Mouse (Mus musculus): Measurements from ENCODE around the gene Saal1. TPM values are rescaled to one million over a fixed set of nuclear protein-coding genes. Genes with fewer than 3 reads are reported as not detected.

The Saal1 gene
- polyA plus RNA-seq, 1 experiment from 2014 or later: 24.3 TPM

DNA sequence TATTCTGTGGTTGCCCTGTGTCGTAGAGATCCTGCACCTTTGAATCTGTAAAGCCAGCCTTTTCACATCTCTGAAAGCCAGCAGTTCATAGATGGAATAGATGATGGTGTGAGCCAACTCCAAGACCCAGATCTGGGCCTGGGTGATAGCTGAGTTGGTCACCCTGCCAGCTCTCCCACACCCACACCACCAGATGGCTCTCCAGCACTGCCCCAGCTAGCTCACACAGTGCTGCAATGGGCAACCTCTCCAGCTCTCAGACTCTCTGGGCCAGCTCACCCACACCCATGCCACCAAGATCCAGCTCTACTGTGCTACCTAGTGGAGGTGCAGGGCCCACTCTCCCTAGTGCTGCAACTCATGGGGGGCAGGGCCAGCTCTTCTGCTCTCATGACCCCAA, 67.3 kb downstream of the Saal1 start:
- no peak overlapping the region for H3K4me2 ChIP-seq (replicated peaks)
- no peak overlapping the region for H3K27ac ChIP-seq
- H3K9me3 ChIP-seq: no peaks in the 10 kb centered on the region
- no peak overlapping the region for H3K9ac ChIP-seq
- H3K4me1 ChIP-seq: peaks cover 7% of the 10 kb centered on the region
- no peak for ATAC-seq (ENCODE audit: low FRiP score, low read depth)
- H3K27me3 ChIP-seq (replicated peaks): no peaks in the 10 kb centered on the region
- H3K4me3 ChIP-seq: no peak overlapping the region
- WGBS: 94% methylated on average over 1 of the region's 1 CpGs
- H3K36me3 ChIP-seq: no peaks in the 10 kb centered on the region

DNA sequence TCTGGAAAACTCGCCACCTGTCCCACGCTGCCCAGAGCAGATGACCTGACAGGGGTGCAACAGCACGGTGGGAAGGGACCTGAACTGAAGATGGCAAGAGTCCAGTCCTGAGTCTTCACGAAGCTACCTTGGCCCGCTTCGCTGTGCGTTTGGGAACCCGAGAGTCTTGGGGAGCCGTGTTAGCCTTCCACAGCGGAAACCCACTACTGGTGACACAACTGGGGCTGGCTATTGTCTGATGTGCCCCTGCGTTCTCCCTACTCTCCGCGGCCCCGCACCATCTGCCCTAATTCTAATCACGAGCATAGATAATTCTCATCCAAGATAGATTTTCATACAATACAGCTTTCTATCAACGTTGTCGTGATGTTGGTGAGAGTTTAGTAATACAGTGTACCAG, 70.4 kb downstream of the Saal1 start:
- no peak overlapping the region for H3K27ac ChIP-seq
- no peaks in the 10 kb centered on the region for H3K9me3 ChIP-seq
- H3K36me3 ChIP-seq: no peaks in the 10 kb centered on the region
- ATAC-seq (ENCODE audit: low FRiP score, low read depth): no peak; the same call in 1 of the 2 replicates
- peak overlapping the region; percentile 84 for H3K4me2 ChIP-seq (replicated peaks)
- WGBS: 18% methylated on average over 17 of the region's 17 CpGs
- peak overlapping the region; percentile 60 for H3K4me3 ChIP-seq
- H3K9ac ChIP-seq: peak overlapping the region; percentile 67
- H3K27me3 ChIP-seq (replicated peaks): no peaks in the 10 kb centered on the region
- peaks cover 9% of the 10 kb centered on the region for H3K4me1 ChIP-seq

DNA sequence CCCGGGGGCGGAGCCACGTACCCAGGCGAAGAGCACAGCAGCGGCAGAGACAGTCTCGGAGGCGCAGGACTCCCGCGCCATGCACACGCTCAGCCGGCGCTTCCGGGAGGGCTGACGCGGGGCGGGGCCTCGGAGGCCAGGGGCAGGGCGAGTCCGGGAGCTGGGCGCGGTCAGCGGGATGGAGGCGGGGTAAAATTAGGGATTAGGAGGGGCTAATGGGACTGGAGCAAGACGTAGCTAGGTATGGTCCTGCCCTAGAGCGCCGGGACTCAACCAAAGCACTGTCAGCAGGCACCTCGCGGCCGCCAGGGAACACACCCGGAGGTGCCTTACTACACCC, 70.8 kb downstream of the Saal1 start, which contains the start of gene Sergef:
TSS of gene Sergef (minus strand) at position 116 of the 340 bp plus-strand sequence.
- Histone ChIP-seq H3K27ac (peak within 1 kb of the TSS; percentile 37; the same call in 1 of the 2 replicates), H3K4me1 (peaks cover 9% of the 10 kb centered on the region), H3K27me3 (replicated peaks) (no peaks in the 10 kb centered on the region), H3K9me3 (no peaks in the 10 kb centered on the region), H3K4me2 (replicated peaks) (peak within 1 kb of the TSS; percentile 84), H3K36me3 (no peaks in the 10 kb centered on the region), H3K9ac (peak within 1 kb of the TSS; percentile 67), H3K4me3 (peak within 1 kb of the TSS; percentile 60)
- peak; percentile 96 for ATAC-seq (ENCODE audit: low FRiP score, low read depth)
- WGBS: under 1% methylated on average over 30 of the region's 30 CpGs

DNA sequence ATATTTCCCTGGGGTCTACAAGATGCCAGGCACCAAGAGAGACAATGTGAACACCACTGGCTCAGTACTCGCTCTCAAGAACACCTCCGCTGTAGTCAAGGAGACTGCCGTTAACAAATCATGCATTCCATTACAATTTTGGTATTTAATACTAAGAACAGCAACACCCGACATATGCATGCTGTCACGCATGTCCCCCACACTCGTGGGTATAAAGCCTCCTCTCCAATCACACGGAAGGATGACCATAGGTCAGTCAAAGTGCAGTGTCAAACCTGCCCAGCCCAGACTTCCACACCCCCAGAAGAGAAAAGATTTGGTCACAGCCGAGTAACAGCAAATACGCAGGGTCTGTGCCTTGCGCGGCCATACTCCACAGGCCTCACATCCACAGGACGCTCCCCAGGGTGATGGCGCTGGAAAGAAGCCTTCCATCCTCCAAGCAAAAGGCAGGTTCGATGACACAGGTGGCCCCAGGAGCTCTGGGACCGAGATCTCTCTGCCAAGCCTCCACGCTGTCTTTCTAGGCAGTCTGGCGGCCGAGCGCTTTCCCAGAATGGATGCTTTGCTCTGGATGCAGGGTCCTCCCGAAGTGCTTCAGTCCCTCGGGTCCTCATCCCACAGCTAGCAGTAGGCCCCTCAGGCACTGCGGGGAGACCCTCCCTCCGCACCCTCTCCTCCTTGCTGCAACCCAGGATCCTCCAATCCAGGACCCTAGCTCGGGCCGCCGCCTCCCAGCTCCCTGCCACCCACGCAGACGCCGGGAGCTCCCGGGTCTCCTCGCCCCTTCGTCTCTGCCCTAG, 71.4 kb downstream of the Saal1 start:
- H3K4me3 ChIP-seq: peak overlapping the region; percentile 60
- H3K4me2 ChIP-seq (replicated peaks): peak overlapping the region; percentile 84
- ATAC-seq (ENCODE audit: low FRiP score, low read depth): peak; percentile 53
- no peaks in the 10 kb centered on the region for H3K36me3 ChIP-seq
- peak overlapping the region; percentile 37; the same call in 1 of the 2 replicates for H3K27ac ChIP-seq
- H3K4me1 ChIP-seq: peaks cover 9% of the 10 kb centered on the region
- H3K9ac ChIP-seq: peak overlapping the region; percentile 67
- H3K9me3 ChIP-seq: no peaks in the 10 kb centered on the region
- 11% methylated on average over 32 of the region's 32 CpGs for WGBS
- H3K27me3 ChIP-seq (replicated peaks): no peaks in the 10 kb centered on the region

Other genes starting within 250 kb of the Saal1 start
- gene Sergef, start 70.9 kb downstream of the Saal1 start, polyA plus RNA-seq (2016; fragmentation: Nextera tagmentation; extraction: Ambion mirVana): 21.1 and 24.4 TPM in 2 replicates
- gene Tph1, start 38.1 kb downstream of the Saal1 start, polyA plus RNA-seq (2016; fragmentation: Nextera tagmentation; extraction: Ambion mirVana): 0.93 and 1.7 TPM in 2 replicates
- gene Saa3, start 5.0 kb upstream of the Saal1 start, polyA plus RNA-seq (2016; fragmentation: Nextera tagmentation; extraction: Ambion mirVana): 0.47 TPM in 1 of 2 replicates, not detected in the other
- not detected in 2 replicates for gene Saa4, start 21.9 kb upstream of the Saal1 start, polyA plus RNA-seq (2016; fragmentation: Nextera tagmentation; extraction: Ambion mirVana)
- gene Saa1, start 32.3 kb upstream of the Saal1 start, polyA plus RNA-seq (2016; fragmentation: Nextera tagmentation; extraction: Ambion mirVana): 1.5 and 1.6 TPM in 2 replicates
- gene Saa2, start 41.1 kb upstream of the Saal1 start, polyA plus RNA-seq (2016; fragmentation: Nextera tagmentation; extraction: Ambion mirVana): 0.74 TPM in 1 of 2 replicates, not detected in the other
- 22.7 and 23.5 TPM in 2 replicates for gene Hps5, start 85.4 kb upstream of the Saal1 start, polyA plus RNA-seq (2016; fragmentation: Nextera tagmentation; extraction: Ambion mirVana)
- 46.4 and 48.1 TPM in 2 replicates for gene Gtf2h1, start 85.4 kb upstream of the Saal1 start, polyA plus RNA-seq (2016; fragmentation: Nextera tagmentation; extraction: Ambion mirVana)
- gene Ldha, start 130.8 kb upstream of the Saal1 start, polyA plus RNA-seq (2016; fragmentation: Nextera tagmentation; extraction: Ambion mirVana): 847 and 930 TPM in 2 replicates
- 0.26 TPM in 1 of 2 replicates, not detected in the other for gene Ldhc, start 150.5 kb upstream of the Saal1 start, polyA plus RNA-seq (2016; fragmentation: Nextera tagmentation; extraction: Ambion mirVana)
- 338 and 348 TPM in 2 replicates for gene Tsg101, start 209.3 kb upstream of the Saal1 start, polyA plus RNA-seq (2016; fragmentation: Nextera tagmentation; extraction: Ambion mirVana)
- 7.3 and 7.9 TPM in 2 replicates for gene Uevld, start 247.8 kb upstream of the Saal1 start, polyA plus RNA-seq (2016; fragmentation: Nextera tagmentation; extraction: Ambion mirVana)

Measured in neural tube, embryonic 12.5 days (tissue).